Mouse (Mus musculus) heart, postnatal 0 days (tissue): ENCODE measurements at regions not wholly inside any gene's neighbourhood (a gene's known extent, or its start where the extent isn't known, plus 50 kb on each side); places are given as distances from the start of the nearest gene placed in this dataset.

Source experiments
- ATAC-seq: fragments of 200-750 bp; cut with Nextera tagmentation; 2 replicates; pipeline ENCODE4 v1.8.0; 2017; ENCODE audit warnings: low read depth, moderate number of reproducible peaks, moderate library complexity; ENCODE audit not compliant: insufficient read depth
- DNase-seq: peaks from one replicate; pipeline ENCODE4 v3.0.0-alpha.2; 2016; ENCODE audit warnings: low spot score
- H3K27ac ChIP-seq: fragments of 300-500 bp; sonication (generic); 2 replicates; pipeline ENCODE4 v1.5.1; 2014; ENCODE audit warnings: low read depth, mild to moderate bottlenecking
- H3K27me3 ChIP-seq: fragments of 300-500 bp; sonication (generic); 2 replicates; pipeline ENCODE4 v1.6.1; 2014; ENCODE audit warnings: low read length, mixed read lengths; ENCODE audit not compliant: control insufficient read depth, insufficient read depth
- H3K36me3 ChIP-seq: fragments of 300-500 bp; sonication (generic); replicated peaks from 2 replicates; pipeline ENCODE4 v1.6.1; 2014; ENCODE audit warnings: low read length, mixed read lengths; ENCODE audit not compliant: control insufficient read depth, insufficient read depth
- H3K4me1 ChIP-seq: fragments of 300-500 bp; sonication (generic); 2 replicates; pipeline ENCODE4 v1.6.1; 2014; ENCODE audit warnings: antibody characterized with exemption; ENCODE audit not compliant: control insufficient read depth, insufficient read depth
- H3K4me2 ChIP-seq: fragments of 300-500 bp; sonication (generic); 2 replicates; pipeline ENCODE4 v1.6.1; 2014; ENCODE audit warnings: low read depth, mild to moderate bottlenecking, low read length, moderate library complexity
- H3K4me3 ChIP-seq: fragments of 300-500 bp; sonication (generic); 2 replicates; pipeline ENCODE4 v1.5.1; 2014; ENCODE audit warnings: low read depth, low read length
- H3K9ac ChIP-seq: fragments of 300-500 bp; sonication (generic); replicated peaks from 2 replicates; pipeline ENCODE4 v1.6.1; 2014; ENCODE audit warnings: low read depth, low read length, mixed read lengths
- H3K9me3 ChIP-seq: fragments of 300-500 bp; sonication (generic); replicated peaks from 2 replicates; pipeline ENCODE4 v1.6.1; 2016; ENCODE audit warnings: low read length; ENCODE audit not compliant: control insufficient read depth
- CTCF ChIP-seq: IDR thresholded peaks from 2 replicates; pipeline ENCODE4 v1.5.1; 2016; ENCODE audit warnings: antibody characterized with exemption, control low read depth, low read depth
- EP300 ChIP-seq: IDR thresholded peaks from 2 replicates; pipeline ENCODE4 v1.6.1; 2016; ENCODE audit warnings: antibody characterized with exemption, low read depth
- WGBS: fragments of 180-500 bp; shearing (Covaris S2); extraction: QIAGEN DNeasy Blood & Tissue Kit; methylation state at CpG from one replicate; pipeline ENCODE4 v1.1.7; 2014; 5-methylcytosine and 5-hydroxymethylcytosine counted together

- ATAC-seq (no peak), DNase-seq (no peak)
- Histone ChIP-seq H3K4me3 (no peak overlapping the region), H3K4me2 (no peak overlapping the region), H3K27ac (no peak overlapping the region), H3K9ac (no peak overlapping the region), H3K4me1 (no peaks in the 10 kb centered on the region), H3K9me3 (no peaks in the 10 kb centered on the region), H3K27me3 (no peaks in the 10 kb centered on the region), H3K36me3 (no peaks in the 10 kb centered on the region)
- no peak for TF ChIP-seq EP300
- WGBS = 26% methylated on average over 3 of the region's 3 CpGs
These were observed 429.5 kb upstream of the Pbx1 start for GRCm38 (mm10) chr1:168861577-168861976.

GRCm38 (mm10) chr1:168823184-168823583 lies 391.1 kb upstream of the Pbx1 start:
- 6% methylated on average over 3 of the region's 3 CpGs for WGBS
- Histone ChIP-seq H3K4me1 (peaks cover 14% of the 10 kb centered on the region), H3K4me2 (no peak overlapping the region; the same call in 1 of the 2 replicates), H3K27me3 (no peaks in the 10 kb centered on the region), H3K9ac (no peak overlapping the region), H3K9me3 (no peaks in the 10 kb centered on the region), H3K36me3 (no peaks in the 10 kb centered on the region), H3K27ac (no peak overlapping the region; the same call in 1 of the 2 replicates), H3K4me3 (no peak overlapping the region)
- TF ChIP-seq CTCF = no peak
- TF ChIP-seq EP300 = no peak
- DNase-seq (peak; percentile 34), ATAC-seq (peak; percentile 36; the same call in 1 of the 2 replicates)

- 28% methylated on average over 5 of the region's 5 CpGs for WGBS
- Histone ChIP-seq H3K9ac (no peak overlapping the region), H3K36me3 (no peaks in the 10 kb centered on the region), H3K27me3 (no peaks in the 10 kb centered on the region), H3K4me3 (no peak overlapping the region), H3K4me1 (peaks cover 10% of the 10 kb centered on the region), H3K4me2 (no peak overlapping the region), H3K9me3 (no peaks in the 10 kb centered on the region), H3K27ac (no peak overlapping the region)
- ATAC-seq (0 out of 2 replicates have a peak, but pooled peaks have one; percentile 24), DNase-seq (peak; percentile 35)
- no peak for TF ChIP-seq EP300
- TF ChIP-seq CTCF = no peak
These were observed 386.3 kb upstream of the Pbx1 start for GRCm38 (mm10) chr1:168818381-168818780.

GRCm38 (mm10) chr1:168807084-168807483 lies 375.0 kb upstream of the Pbx1 start:
- Histone ChIP-seq H3K9ac (no peak overlapping the region), H3K4me1 (no peaks in the 10 kb centered on the region), H3K9me3 (no peaks in the 10 kb centered on the region), H3K4me3 (no peak overlapping the region), H3K27ac (no peak overlapping the region), H3K4me2 (no peak overlapping the region), H3K27me3 (no peaks in the 10 kb centered on the region), H3K36me3 (no peaks in the 10 kb centered on the region)
- 52% methylated on average over 3 of the region's 3 CpGs for WGBS
- no peak for ATAC-seq
- TF ChIP-seq EP300 (no peak), CTCF (no peak)
- DNase-seq = no peak

GRCm38 (mm10) chr1:168805442-168805841 lies 373.4 kb upstream of the Pbx1 start:
- Histone ChIP-seq H3K4me1 (no peaks in the 10 kb centered on the region), H3K9me3 (no peaks in the 10 kb centered on the region), H3K4me3 (no peak overlapping the region), H3K9ac (no peak overlapping the region), H3K36me3 (no peaks in the 10 kb centered on the region), H3K27ac (no peak overlapping the region), H3K27me3 (no peaks in the 10 kb centered on the region), H3K4me2 (no peak overlapping the region)
- 67% methylated on average over 3 of the region's 3 CpGs for WGBS
- ATAC-seq (no peak), DNase-seq (no peak)
- TF ChIP-seq CTCF (no peak), EP300 (no peak)

GRCm38 (mm10) chr1:168801046-168801445 lies 369.0 kb upstream of the Pbx1 start:
- Histone ChIP-seq H3K4me1 (no peaks in the 10 kb centered on the region), H3K27me3 (no peaks in the 10 kb centered on the region), H3K9ac (no peak overlapping the region), H3K36me3 (no peaks in the 10 kb centered on the region), H3K4me2 (no peak overlapping the region), H3K4me3 (no peak overlapping the region), H3K9me3 (no peaks in the 10 kb centered on the region), H3K27ac (no peak overlapping the region)
- TF ChIP-seq CTCF (no peak), EP300 (no peak)
- DNase-seq (no peak), ATAC-seq (no peak)
- 77% methylated on average over 1 of the region's 1 CpGs for WGBS
